Mouse (Mus musculus): ENCODE measurements around the gene Olfr1512. TPM values are rescaled to one million over a fixed set of nuclear protein-coding genes. Genes with fewer than 3 reads are reported as not detected.

Olfr1512 gene
- polyA plus RNA-seq, 1 experiment from 2014 or later, result not detected

DNA sequence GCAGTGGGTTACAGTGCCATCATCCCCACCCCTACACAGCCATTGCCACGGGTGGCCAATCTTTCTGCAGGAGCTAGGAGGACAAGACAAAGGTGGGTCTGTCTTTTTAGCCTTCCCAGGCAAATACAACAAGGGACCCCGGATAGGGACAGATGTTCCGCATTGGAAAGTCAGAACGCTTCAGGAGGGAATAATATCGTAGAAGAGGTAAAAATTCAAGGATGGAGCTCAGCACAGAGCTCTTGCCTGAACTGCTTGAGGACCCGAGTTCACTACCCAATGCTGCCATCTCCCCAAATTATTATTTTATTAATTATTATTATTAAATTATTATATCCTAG, 39.5 kb downstream of the Olfr1512 start:
- Histone ChIP-seq H3K27me3 (ENCODE audit: control insufficient read depth, insufficient read depth, low read length) (no peaks in the 10 kb centered on the region), H3K4me3 (ENCODE audit: low read depth, low read length) (no peak overlapping the region), H3K4me1 (ENCODE audit: control insufficient read depth, insufficient read depth, low read length) (no peaks in the 10 kb centered on the region), H3K4me2 (ENCODE audit: low read depth) (no peak overlapping the region), H3K27ac (ENCODE audit: low read depth, low read length) (no peak overlapping the region), H3K9me3 (ENCODE audit: control insufficient read depth, low read length) (no peaks in the 10 kb centered on the region), H3K9ac (ENCODE audit: low read length) (no peak overlapping the region), H3K36me3 (ENCODE audit: control insufficient read depth, insufficient read depth, low read length) (no peaks in the 10 kb centered on the region)
- ATAC-seq (ENCODE audit: insufficient read depth, low FRiP score, low TSS enrichment) (no peak), DNase-seq (ENCODE audit: low spot score) (no peak)
- 76% methylated on average over 6 of the region's 6 CpGs for WGBS

GRCm38 (mm10) chr14:52338751-52339511, 40.0 kb downstream of the Olfr1512 start:
- Histone ChIP-seq H3K27ac (ENCODE audit: low read depth, low read length) (no peak overlapping the region), H3K27me3 (ENCODE audit: control insufficient read depth, insufficient read depth, low read length) (no peaks in the 10 kb centered on the region), H3K4me3 (ENCODE audit: low read depth, low read length) (no peak overlapping the region), H3K4me2 (ENCODE audit: low read depth) (peak overlapping the region; percentile 30; the same call in 1 of the 2 replicates), H3K9me3 (ENCODE audit: control insufficient read depth, low read length) (no peaks in the 10 kb centered on the region), H3K4me1 (ENCODE audit: control insufficient read depth, insufficient read depth, low read length) (no peaks in the 10 kb centered on the region), H3K9ac (ENCODE audit: low read length) (no peak overlapping the region; the same call in 1 of the 2 replicates), H3K36me3 (ENCODE audit: control insufficient read depth, insufficient read depth, low read length) (no peaks in the 10 kb centered on the region)
- 30% methylated on average over 21 of the region's 21 CpGs for WGBS
- DNase-seq (ENCODE audit: low spot score), result peak; percentile 60
- no peak; the same call in 1 of the 2 replicates for ATAC-seq (ENCODE audit: insufficient read depth, low FRiP score, low TSS enrichment)

DNA sequence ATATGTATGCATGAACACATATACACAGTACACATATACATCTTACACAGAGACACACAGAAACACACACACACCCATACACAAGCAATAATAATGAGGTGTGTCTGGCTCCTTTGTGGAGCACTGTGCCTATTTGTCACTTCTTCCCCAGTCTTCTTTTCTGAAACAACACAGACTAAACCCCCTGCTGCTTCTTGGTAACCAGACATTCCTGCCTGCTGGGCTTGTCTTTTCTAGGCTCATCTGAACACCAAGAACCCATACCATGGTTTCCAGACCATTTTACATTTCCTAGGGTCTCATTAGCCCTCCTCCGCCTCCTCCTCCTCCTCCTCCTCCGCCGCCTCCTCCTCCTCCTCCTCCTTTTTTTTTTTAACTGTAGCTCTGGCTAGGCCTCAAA, 46.8 kb downstream of the Olfr1512 start:
- WGBS, result 59% methylated on average over 3 of the region's 3 CpGs
- H3K27ac ChIP-seq (ENCODE audit: low read depth, low read length), result 0 out of 2 replicates have a peak overlapping the region, but pooled peaks have one; percentile 35
- no peak overlapping the region for H3K4me2 ChIP-seq (ENCODE audit: low read depth)
- DNase-seq (ENCODE audit: low spot score) (no peak), ATAC-seq (ENCODE audit: insufficient read depth, low FRiP score, low TSS enrichment) (no peak)
- no peak overlapping the region for H3K4me3 ChIP-seq (ENCODE audit: low read depth, low read length)
- no peak overlapping the region for H3K9ac ChIP-seq (ENCODE audit: low read length)
- no peaks in the 10 kb centered on the region for H3K4me1 ChIP-seq (ENCODE audit: control insufficient read depth, insufficient read depth, low read length)
- H3K36me3 ChIP-seq (ENCODE audit: control insufficient read depth, insufficient read depth, low read length), result no peaks in the 10 kb centered on the region
- no peaks in the 10 kb centered on the region for H3K27me3 ChIP-seq (ENCODE audit: control insufficient read depth, insufficient read depth, low read length)
- no peaks in the 10 kb centered on the region for H3K9me3 ChIP-seq (ENCODE audit: control insufficient read depth, low read length)

- Histone ChIP-seq H3K4me3 (ENCODE audit: low read depth, low read length) (no peak overlapping the region), H3K36me3 (ENCODE audit: control insufficient read depth, insufficient read depth, low read length) (no peaks in the 10 kb centered on the region), H3K4me2 (ENCODE audit: low read depth) (no peak overlapping the region), H3K27me3 (ENCODE audit: control insufficient read depth, insufficient read depth, low read length) (no peaks in the 10 kb centered on the region), H3K9ac (ENCODE audit: low read length) (no peak overlapping the region), H3K27ac (ENCODE audit: low read depth, low read length) (peak overlapping the region; percentile 51), H3K9me3 (ENCODE audit: control insufficient read depth, low read length) (no peaks in the 10 kb centered on the region), H3K4me1 (ENCODE audit: control insufficient read depth, insufficient read depth, low read length) (peaks cover 1% of the 10 kb centered on the region; the same call in 1 of the 2 replicates)
- 14% methylated on average over 4 of the region's 4 CpGs for WGBS
- 0 out of 2 replicates have a peak, but pooled peaks have one; percentile 20 for ATAC-seq (ENCODE audit: insufficient read depth, low FRiP score, low TSS enrichment)
- DNase-seq (ENCODE audit: low spot score), result peak; percentile 30
Observed at GRCm38 (mm10) chr14:52331069-52331750, 47.8 kb downstream of the Olfr1512 start.

DNA sequence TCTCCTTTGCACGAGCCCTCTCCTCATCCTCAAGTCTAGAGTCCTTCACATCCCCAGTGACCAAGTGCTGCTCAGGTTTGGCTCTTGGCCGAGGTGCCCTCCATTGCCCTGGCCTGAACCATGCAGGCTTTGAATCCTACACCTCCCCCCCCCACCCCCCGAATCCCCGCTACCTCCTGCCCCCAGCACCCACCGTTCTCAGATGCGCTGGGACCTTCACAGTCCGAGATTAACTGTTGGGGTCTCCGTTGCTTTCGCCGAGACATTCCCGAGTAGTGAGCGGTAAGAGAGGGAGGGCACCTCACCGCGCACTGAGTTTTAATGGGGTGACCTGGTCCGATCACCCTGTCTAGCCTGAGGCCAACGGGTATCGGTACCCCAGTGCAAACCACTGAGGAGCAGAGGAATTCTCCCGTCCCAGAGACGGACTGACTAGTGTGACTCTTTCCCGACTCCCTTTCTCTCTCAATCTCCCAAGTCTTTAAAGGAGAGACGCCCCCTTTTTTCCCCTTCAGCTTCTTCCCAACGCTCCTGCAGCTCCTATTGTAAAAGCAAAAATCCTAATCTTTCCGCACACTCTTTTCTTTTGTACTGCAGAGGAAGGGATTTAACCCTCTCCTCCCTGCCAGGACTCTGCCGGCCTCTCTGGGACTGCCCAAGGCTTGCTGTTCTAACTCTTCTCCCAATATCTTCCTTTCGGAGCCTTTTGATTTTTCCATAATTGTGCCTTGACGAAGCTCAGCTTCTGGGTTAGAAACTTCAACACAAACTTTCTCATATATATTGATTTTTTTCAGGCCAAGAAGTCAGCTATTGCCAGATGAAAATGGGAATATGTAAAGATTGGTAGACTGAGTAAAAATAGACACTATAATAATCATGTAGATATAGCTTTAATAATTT, 50.8 kb downstream of the Olfr1512 start, which contains the start of gene Sall2:
Gene Sall2 (minus strand): TSS at position 853 of the 903 bp plus-strand sequence.
- H3K9ac ChIP-seq (ENCODE audit: low read length), result peak within 1 kb of the TSS; percentile 80
- H3K27ac ChIP-seq (ENCODE audit: low read depth, low read length), result peak within 1 kb of the TSS; percentile 84
- no peaks in the 10 kb centered on the region for H3K27me3 ChIP-seq (ENCODE audit: control insufficient read depth, insufficient read depth, low read length)
- DNase-seq (ENCODE audit: low spot score), result peak; percentile 32
- no peaks in the 10 kb centered on the region for H3K9me3 ChIP-seq (ENCODE audit: control insufficient read depth, low read length)
- peaks cover 4% of the 10 kb centered on the region; the same call in 1 of the 2 replicates for H3K4me1 ChIP-seq (ENCODE audit: control insufficient read depth, insufficient read depth, low read length)
- peak; percentile 73 for ATAC-seq (ENCODE audit: insufficient read depth, low FRiP score, low TSS enrichment)
- H3K36me3 ChIP-seq (ENCODE audit: control insufficient read depth, insufficient read depth, low read length), result no peaks in the 10 kb centered on the region
- peak within 1 kb of the TSS; percentile 78 for H3K4me2 ChIP-seq (ENCODE audit: low read depth)
- WGBS, result under 1% methylated on average over 26 of the region's 26 CpGs
- H3K4me3 ChIP-seq (ENCODE audit: low read depth, low read length), result peak within 1 kb of the TSS; percentile 55

- H3K4me1 ChIP-seq (ENCODE audit: control insufficient read depth, insufficient read depth, low read length), result peaks cover 4% of the 10 kb centered on the region; the same call in 1 of the 2 replicates
- DNase-seq (ENCODE audit: low spot score), result peak; percentile 61
- no peaks in the 10 kb centered on the region for H3K9me3 ChIP-seq (ENCODE audit: control insufficient read depth, low read length)
- H3K9ac ChIP-seq (ENCODE audit: low read length), result peak overlapping the region; percentile 80
- 3% methylated on average over 14 of the region's 14 CpGs for WGBS
- H3K36me3 ChIP-seq (ENCODE audit: control insufficient read depth, insufficient read depth, low read length), result no peaks in the 10 kb centered on the region
- H3K27me3 ChIP-seq (ENCODE audit: control insufficient read depth, insufficient read depth, low read length), result no peaks in the 10 kb centered on the region
- H3K4me3 ChIP-seq (ENCODE audit: low read depth, low read length), result peak overlapping the region; percentile 55
- peak overlapping the region; percentile 78 for H3K4me2 ChIP-seq (ENCODE audit: low read depth)
- peak overlapping the region; percentile 84 for H3K27ac ChIP-seq (ENCODE audit: low read depth, low read length)
- peak; percentile 52 for ATAC-seq (ENCODE audit: insufficient read depth, low FRiP score, low TSS enrichment)
Observed at GRCm38 (mm10) chr14:52327375-52327901, 51.5 kb downstream of the Olfr1512 start.

DNA sequence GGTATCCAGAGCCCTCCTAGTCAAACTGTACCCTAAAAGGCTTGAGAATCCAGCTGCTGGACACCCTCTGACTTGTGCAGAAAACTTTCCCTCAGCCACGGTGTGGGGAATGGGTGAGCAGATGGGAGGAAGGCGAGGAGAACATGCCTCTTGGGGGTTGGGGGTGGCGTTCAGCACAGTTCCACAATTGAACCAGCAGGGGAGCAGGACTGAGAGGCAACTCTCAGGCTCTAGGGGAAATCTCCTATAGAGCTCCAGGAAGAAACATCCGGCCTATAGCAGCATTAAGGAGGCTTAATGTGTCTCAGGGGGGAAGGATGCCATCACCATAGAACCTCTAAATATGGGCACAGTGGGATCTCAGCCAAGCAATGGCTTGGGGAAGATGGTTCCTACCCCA, 53.1 kb downstream of the Olfr1512 start:
- H3K27me3 ChIP-seq (ENCODE audit: control insufficient read depth, insufficient read depth, low read length), result no peaks in the 10 kb centered on the region
- no peaks in the 10 kb centered on the region for H3K9me3 ChIP-seq (ENCODE audit: control insufficient read depth, low read length)
- no peak overlapping the region for H3K9ac ChIP-seq (ENCODE audit: low read length)
- ATAC-seq (ENCODE audit: insufficient read depth, low FRiP score, low TSS enrichment) (no peak), DNase-seq (ENCODE audit: low spot score) (peak; percentile 41)
- no peak overlapping the region for H3K4me3 ChIP-seq (ENCODE audit: low read depth, low read length)
- no peak overlapping the region for H3K27ac ChIP-seq (ENCODE audit: low read depth, low read length)
- H3K36me3 ChIP-seq (ENCODE audit: control insufficient read depth, insufficient read depth, low read length), result no peaks in the 10 kb centered on the region
- peak overlapping the region; percentile 78 for H3K4me2 ChIP-seq (ENCODE audit: low read depth)
- peaks cover 4% of the 10 kb centered on the region; the same call in 1 of the 2 replicates for H3K4me1 ChIP-seq (ENCODE audit: control insufficient read depth, insufficient read depth, low read length)
- WGBS, result 8% methylated on average over 4 of the region's 4 CpGs
